Mouse (Mus musculus): Measurements from ENCODE around the gene 1700069L16Rik.

1700069L16Rik gene

GRCm38 (mm10) chr5:113687514-113687913 lies 37.1 kb downstream of the 1700069L16Rik start:
- DNase-seq (ENCODE audit: low spot score) = no peak

DNA sequence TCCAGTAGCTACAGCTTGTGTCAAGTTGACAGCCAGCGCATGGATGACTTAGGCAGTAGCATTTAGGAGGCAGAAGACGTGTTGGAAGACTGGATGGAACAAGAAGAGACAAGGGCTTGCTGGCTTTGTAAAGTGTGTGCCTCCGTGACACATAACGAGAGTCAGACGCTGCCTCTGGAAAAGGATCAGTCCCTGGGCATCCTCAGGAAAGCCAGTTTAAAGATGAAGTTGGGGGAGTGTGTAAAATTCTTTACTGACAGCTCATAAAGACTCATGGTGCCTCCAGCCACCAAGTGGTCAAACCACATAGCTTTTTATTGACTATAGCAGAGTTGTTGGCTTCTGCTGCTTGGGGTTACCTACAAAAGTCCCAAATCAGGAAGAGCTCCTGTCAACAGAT lies 39.1 kb downstream of the 1700069L16Rik start:
- DNase-seq (ENCODE audit: low spot score) = no peak

- no peak for DNase-seq (ENCODE audit: low spot score)
Observed at GRCm38 (mm10) chr5:113683246-113683645, 41.3 kb downstream of the 1700069L16Rik start.

DNA sequence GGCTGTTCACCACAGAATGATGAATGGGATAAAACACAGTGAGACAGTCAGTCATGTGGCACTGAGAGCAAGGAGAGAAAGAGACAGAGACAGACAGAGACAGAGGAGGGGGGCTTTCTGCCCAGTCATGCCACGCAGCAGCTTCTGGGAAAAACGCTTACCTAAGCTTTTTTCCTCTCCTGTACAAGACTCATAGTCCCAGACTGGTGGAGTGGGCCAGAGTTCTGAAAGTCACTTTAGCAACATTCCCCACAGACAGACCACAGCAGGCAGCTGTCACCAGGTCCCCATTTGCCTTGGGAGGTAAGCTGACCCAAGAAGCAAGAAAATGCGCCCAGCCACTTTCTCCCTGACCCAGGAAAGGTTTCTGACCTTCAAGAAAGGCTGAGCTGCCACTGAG lies 42.1 kb downstream of the 1700069L16Rik start:
- no peak for DNase-seq (ENCODE audit: low spot score)

DNA sequence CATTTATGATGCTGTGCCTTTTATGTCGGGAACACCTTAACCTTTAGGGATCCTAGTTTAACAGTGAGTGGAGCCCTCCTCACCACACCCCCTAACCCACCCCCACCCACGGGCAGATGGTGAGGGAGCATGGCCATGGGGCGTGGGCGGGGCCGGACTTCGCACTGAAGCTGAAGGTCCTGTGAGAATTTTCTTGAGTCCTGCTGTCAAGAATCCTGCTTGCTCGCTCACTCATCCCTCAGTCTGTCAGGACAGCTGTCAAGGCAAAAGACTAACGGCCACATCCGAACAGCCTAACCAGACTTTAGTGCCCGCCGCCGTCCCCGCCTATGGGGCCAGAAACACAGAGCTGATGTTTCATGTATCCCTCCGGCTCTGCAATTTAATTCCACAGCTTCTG lies 43.4 kb downstream of the 1700069L16Rik start:
- no peak for DNase-seq (ENCODE audit: low spot score)

DNA sequence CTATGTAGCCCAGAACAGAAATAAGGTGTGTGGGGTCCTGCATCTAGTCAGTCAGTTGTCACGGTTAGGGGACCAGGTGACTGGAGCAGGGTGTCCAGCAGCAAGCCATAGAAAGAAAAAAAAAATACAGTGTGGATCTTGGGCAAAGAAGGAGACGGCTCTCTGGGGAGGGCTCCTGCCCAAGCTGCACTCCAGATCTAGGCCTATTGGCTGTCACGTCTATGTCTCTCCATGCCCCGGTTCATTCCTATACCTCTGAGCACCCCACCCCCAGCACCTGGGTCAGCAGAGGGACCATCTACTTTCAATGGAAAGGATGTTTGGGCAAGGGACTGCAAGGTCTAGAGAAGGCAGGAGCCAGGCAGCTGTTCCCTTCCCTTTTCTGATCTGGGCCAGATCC lies 45.1 kb downstream of the 1700069L16Rik start:
- no peak for DNase-seq (ENCODE audit: low spot score)

GRCm38 (mm10) chr5:113678743-113679452 lies 45.7 kb downstream of the 1700069L16Rik start:
- DNase-seq (ENCODE audit: low spot score) = no peak

GRCm38 (mm10) chr5:113677541-113677940 lies 47.0 kb downstream of the 1700069L16Rik start:
- no peak for DNase-seq (ENCODE audit: low spot score)

- no peak for DNase-seq (ENCODE audit: low spot score)
Observed at GRCm38 (mm10) chr5:113674851-113675250, 49.7 kb downstream of the 1700069L16Rik start.

GRCm38 (mm10) chr5:113672456-113672855 lies 52.1 kb downstream of the 1700069L16Rik start:
- no peak for DNase-seq (ENCODE audit: low spot score)

GRCm38 (mm10) chr5:113670597-113670996 lies 54.0 kb downstream of the 1700069L16Rik start:
- no peak for DNase-seq (ENCODE audit: low spot score)

- no peak for DNase-seq (ENCODE audit: low spot score)
Observed at GRCm38 (mm10) chr5:113670110-113670509, 54.5 kb downstream of the 1700069L16Rik start.

GRCm38 (mm10) chr5:113664629-113665195 lies 59.9 kb downstream of the 1700069L16Rik start:
- DNase-seq (ENCODE audit: low spot score) = no peak

- DNase-seq (ENCODE audit: low spot score) = no peak
Observed at GRCm38 (mm10) chr5:113664127-113664526, 60.4 kb downstream of the 1700069L16Rik start.

DNA sequence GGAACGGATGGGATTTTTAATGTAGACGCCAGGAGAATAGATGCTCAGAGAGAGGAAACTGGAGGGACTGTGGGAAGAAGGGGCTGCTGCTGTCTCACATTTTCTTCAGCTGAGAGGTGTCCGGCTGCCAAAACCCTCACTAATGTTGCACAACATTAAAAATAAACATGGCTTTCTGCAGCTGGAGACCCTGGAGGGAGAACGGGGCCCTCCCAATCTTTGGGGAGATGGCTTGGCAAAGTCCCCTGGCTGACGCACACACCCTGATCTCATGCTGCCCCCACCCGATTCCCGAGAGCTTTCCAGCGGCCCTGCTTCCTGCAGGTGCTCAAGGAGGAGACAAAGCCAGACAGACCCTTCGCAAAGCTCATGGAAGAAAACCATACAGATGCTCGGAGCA lies 63.7 kb downstream of the 1700069L16Rik start:
- no peak for DNase-seq (ENCODE audit: low spot score)

- DNase-seq (ENCODE audit: low spot score) = no peak
Observed at GRCm38 (mm10) chr5:113654821-113655220, 69.8 kb downstream of the 1700069L16Rik start.

DNA sequence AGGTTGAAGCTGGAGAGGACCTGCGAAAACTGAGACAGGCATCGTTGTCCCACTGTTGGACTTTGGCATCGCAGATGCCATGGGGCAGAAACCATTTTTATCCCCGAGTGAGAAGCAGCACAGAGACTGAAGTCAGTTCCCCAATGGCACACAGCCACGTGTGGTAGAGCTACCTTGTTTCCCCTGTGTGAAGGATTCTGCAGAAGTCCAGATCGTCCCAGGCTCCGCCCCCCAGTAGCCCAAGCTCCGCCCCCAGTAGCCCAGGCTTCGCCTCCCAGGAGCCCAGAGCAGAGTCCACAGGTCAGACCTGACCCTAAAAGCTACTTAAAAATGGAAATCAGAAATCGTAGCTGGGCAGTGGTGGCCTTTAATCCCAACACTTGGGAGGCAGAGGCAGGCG lies 70.4 kb downstream of the 1700069L16Rik start:
- no peak for DNase-seq (ENCODE audit: low spot score)

- no peak for DNase-seq (ENCODE audit: low spot score)
Observed at GRCm38 (mm10) chr5:113652215-113652614, 72.4 kb downstream of the 1700069L16Rik start.

DNA sequence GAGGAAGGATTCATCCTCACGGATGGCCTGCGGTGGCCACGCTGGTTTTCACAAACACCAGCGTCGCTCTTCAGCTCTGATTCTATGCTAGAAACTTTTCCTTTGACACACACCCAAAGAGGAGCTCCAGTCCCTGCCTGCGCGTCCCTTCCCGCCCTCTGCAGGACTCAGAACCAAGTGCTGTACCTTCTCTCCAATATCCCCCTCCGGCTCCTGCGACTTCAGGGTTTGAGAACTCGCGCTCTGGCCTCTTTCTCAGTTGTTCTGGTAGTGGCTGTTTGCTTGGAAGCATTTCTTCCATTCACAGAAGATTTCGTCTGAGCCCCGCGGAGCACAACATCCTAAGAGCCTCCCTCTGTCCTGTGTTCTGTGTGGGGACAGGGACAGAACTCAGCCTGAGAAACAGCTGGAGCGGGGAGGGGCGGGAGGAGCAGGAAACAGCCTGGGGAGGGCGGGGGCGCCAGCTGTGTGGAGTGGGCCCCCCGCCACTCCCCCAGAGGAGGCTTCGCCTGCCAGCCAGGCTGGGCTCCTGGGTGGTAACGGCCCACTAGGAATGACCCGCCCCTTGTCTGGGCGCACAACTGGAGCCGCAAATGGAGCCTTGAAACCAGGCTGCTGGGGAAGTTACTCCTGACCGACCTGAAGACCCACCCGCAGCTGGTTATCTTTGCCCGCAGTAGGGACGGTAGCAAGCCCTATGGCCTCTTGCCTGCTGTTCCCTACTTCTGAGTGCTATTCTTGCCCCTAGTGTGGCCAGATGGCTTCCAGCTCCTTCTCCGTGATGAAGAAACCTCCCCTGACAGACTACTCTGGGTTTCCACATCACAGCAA lies 74.3 kb downstream of the 1700069L16Rik start, which contains the start of gene Cmklr1:
Cmklr1 (minus strand) TSS at position 392 of the 831 bp plus-strand sequence.
- DNase-seq (ENCODE audit: low spot score) = no peak

DNA sequence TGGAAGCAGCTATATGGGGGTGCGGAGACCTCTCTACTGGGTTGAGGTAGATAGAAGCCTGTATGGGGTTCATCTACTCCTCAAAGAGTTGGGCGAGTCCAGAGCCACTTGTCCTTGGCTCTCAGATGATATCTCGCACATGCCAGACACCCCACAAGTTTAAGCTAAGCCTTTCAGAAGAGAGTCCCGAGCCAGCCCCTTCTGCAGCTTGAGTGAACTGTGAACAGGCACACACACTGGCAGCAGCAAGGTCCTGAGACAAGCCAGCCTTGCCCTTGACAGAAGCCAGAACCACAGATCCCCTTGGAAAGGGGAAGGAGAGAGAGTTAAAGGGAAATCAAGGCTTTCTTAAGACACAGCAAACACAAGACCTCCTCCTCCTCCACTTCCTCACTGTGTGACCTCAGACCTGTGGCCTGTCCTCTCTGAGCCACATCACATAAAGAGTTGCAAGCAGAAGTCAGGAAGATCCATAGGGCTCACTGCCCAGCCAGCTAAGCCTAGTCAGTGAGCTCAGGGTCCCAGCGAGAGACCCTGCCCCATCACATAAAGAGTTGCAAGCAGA lies 75.8 kb downstream of the 1700069L16Rik start:
- DNase-seq (ENCODE audit: low spot score) = no peak

- no peak for DNase-seq (ENCODE audit: low spot score)
Observed at GRCm38 (mm10) chr5:113647141-113647540, 77.4 kb downstream of the 1700069L16Rik start.

- DNase-seq (ENCODE audit: low spot score) = peak; percentile 37
Observed at GRCm38 (mm10) chr5:113644520-113644919, 80.1 kb downstream of the 1700069L16Rik start.
